In genomic region chr8:93171846-93172590, GRCm38 (mm10) we compare ENCODE assay signal across 15 mouse cellular contexts. TPM values are rescaled to one million over a fixed set of nuclear protein-coding genes. Genes with fewer than 3 reads are reported as not detected.
DNase-seq lines count a peak whose midpoint lies in the region; ATAC-seq lines count a peak whose summit lies in the region.
"Had no signal": no experiment of that assay in that cellular context is flagged by ENCODE, and none has a peak within 500 bp of the region (broad histone marks: within the 10 kb centered on the region; RNA-seq: fewer than 3 reads in every experiment).

No protein-coding gene starts in this region.

- 10% methylated on average over 1 of the region's 1 CpGs for WGBS in stomach, embryonic 15.5 days

- H3K36me3 ChIP-seq in stomach, embryonic 15.5 days, result no peaks in the 10 kb centered on the region

- H3K9me3 ChIP-seq in stomach, embryonic 15.5 days, result no peaks in the 10 kb centered on the region

- H3K27ac ChIP-seq in stomach, embryonic 15.5 days, result no peak overlapping the region
- H3K27ac ChIP-seq: hindbrain, embryonic 14.5 days had no signal

- DNase-seq in kidney, postnatal 14 days, result peak; percentile 9
- no peak for DNase-seq in kidney, adult 11 months
- DNase-seq in gastrocnemius, postnatal 25 days, result peak; percentile 29
- DNase-seq in heart, postnatal 4 days, result peak; percentile 66
- DNase-seq in left cerebral cortex, postnatal 14 days (ENCODE audit: low spot score in 2 of 2), result no peak
- DNase-seq in thymus, postnatal 4 days, result no peak
- DNase-seq in cerebellum, adult 18-20 months, result no peak
- DNase-seq: cerebellum, postnatal 14 days; layer of hippocampus, postnatal 36 days; liver, postnatal 0 days had no signal

- no peaks in the 10 kb centered on the region for H3K27me3 ChIP-seq in stomach, embryonic 15.5 days (replicated peaks)

- H3K4me1 ChIP-seq in stomach, embryonic 15.5 days, result no peaks in the 10 kb centered on the region

- H3K9ac ChIP-seq in stomach, embryonic 15.5 days, result no peak overlapping the region
- H3K9ac ChIP-seq: hindbrain, embryonic 14.5 days; liver, postnatal 0 days had no signal

- no peak overlapping the region for H3K4me3 ChIP-seq in stomach, embryonic 15.5 days (replicated peaks)

- H3K4me2 ChIP-seq in stomach, embryonic 15.5 days, result no peak overlapping the region
- H3K4me2 ChIP-seq: hindbrain, embryonic 14.5 days had no signal

- intact Hi-C loops in left cerebral cortex, postnatal 14 days (cut with DNase I), result no loop called here

- ATAC-seq in stomach, embryonic 15.5 days (ENCODE audit: insufficient read depth, low FRiP score, low read depth), result peak; percentile 60; the same call in 1 of the 2 replicates
- ATAC-seq: liver, postnatal 0 days had no signal

RNA-seq across cellular contexts. Expression of gene Ces1d, which starts 25.6 kb away (rescaled TPM):
- total RNA-seq in gastrocnemius, postnatal 25 days (2021), result 10 to 100 TPM; 41.4 to 59.9 TPM
- 1 to 10 TPM; 3.7 to 8.5 TPM for total RNA-seq in heart, postnatal 4 days (2021)
- polyA plus RNA-seq in stomach, embryonic 15.5 days (2015; fragmentation: Nextera tagmentation; extraction: Ambion mirVana), result 2.5 TPM in 2 replicates
- not detected for total RNA-seq in left cerebral cortex, postnatal 14 days (2021)
- total RNA-seq: monocyte, adult 5-6 weeks had no signal
- polyA plus RNA-seq: hindbrain, embryonic 14.5 days had no signal

RNA-seq across cellular contexts. Expression of gene Ces1c, which starts 40.9 kb away (rescaled TPM):
- total RNA-seq in gastrocnemius, postnatal 25 days (2021), result not detected
- total RNA-seq in heart, postnatal 4 days (2021), result not detected
- polyA plus RNA-seq in stomach, embryonic 15.5 days (2015; fragmentation: Nextera tagmentation; extraction: Ambion mirVana), result 0.23 and 0.34 TPM in 2 replicates
- total RNA-seq in left cerebral cortex, postnatal 14 days (2021), result not detected
- total RNA-seq: layer of hippocampus, postnatal 36 days had no signal
- polyA plus RNA-seq: forebrain, embryonic 11.5 days; hindbrain, embryonic 14.5 days; testis, adult 2 months had no signal

RNA-seq across cellular contexts. Expression of gene Ces1e, which starts 57.4 kb away (rescaled TPM):
- under 1 TPM; 0.54 to 0.69 TPM for total RNA-seq in gastrocnemius, postnatal 25 days (2021)
- 1 to 10 TPM; 1.1 to 1.2 TPM for total RNA-seq in heart, postnatal 4 days (2021)
- polyA plus RNA-seq in stomach, embryonic 15.5 days (2015; fragmentation: Nextera tagmentation; extraction: Ambion mirVana), result 1.1 and 1.2 TPM in 2 replicates
- total RNA-seq in left cerebral cortex, postnatal 14 days (2021), result not detected
- total RNA-seq: layer of hippocampus, postnatal 36 days; monocyte, adult 5-6 weeks had no signal
- polyA plus RNA-seq: forebrain, embryonic 11.5 days; hindbrain, embryonic 14.5 days; testis, adult 2 months had no signal

Comparison
In these comparisons a context has a peak if more than half of its experiments do, and no peak if none do; other contexts are left out.
1. DNase-seq: peak in kidney, postnatal 14 days (single experiment), gastrocnemius, postnatal 25 days (single experiment) and heart, postnatal 4 days (single experiment); none in kidney, adult 11 months (single experiment), left cerebral cortex, postnatal 14 days (0 of 2), thymus, postnatal 4 days (single experiment) and cerebellum, adult 18-20 months (0 of 2).
2. RNA of gene Ces1d, which starts 25.6 kb away (total RNA-seq): 41.4 to 59.9 TPM in gastrocnemius, postnatal 25 days; 3.7 to 8.5 TPM in heart, postnatal 4 days and not detected in left cerebral cortex, postnatal 14 days; every median in the first group is over 4 times any median in the second.